Mouse (Mus musculus) bone marrow macrophage, adult 2 months (primary cell): ENCODE data around the gene Supt6.

ENCODE experiments used
- CTCF ChIP-seq: IDR thresholded peaks from 2 replicates; pipeline ENCODE4 v1.5.1; 2012; ENCODE audit warnings: low read depth, mild to moderate bottlenecking, low read length, moderate library complexity
- POLR2A ChIP-seq: IDR thresholded peaks from 2 replicates; pipeline ENCODE4 v1.6.1; 2012; ENCODE audit warnings: mild to moderate bottlenecking, low read depth, low read length, borderline replicate concordance

- TF ChIP-seq CTCF = no peak
- no peak for TF ChIP-seq POLR2A
Observed at GRCm38 (mm10) chr11:78161968-78162367, 83.8 kb downstream of the Supt6 start.
